Mouse (Mus musculus) heart, embryonic 14.5 days (tissue): ENCODE data around the gene Cmip. TPM values are rescaled to one million over a fixed set of nuclear protein-coding genes. Genes with fewer than 3 reads are reported as not detected.

Experiments used
- ATAC-seq: fragments of 200-750 bp; cut with Nextera tagmentation; 2 replicates; pipeline ENCODE4 v1.8.0; 2017; ENCODE audit warnings: low read depth, moderate TSS enrichment; ENCODE audit not compliant: insufficient number of reproducible peaks, insufficient read depth, low FRiP score
- H3K27ac ChIP-seq, 2 experiments: fragments of 200-500 bp in 1 of 2; fragments of 300-500 bp in 1 of 2; sonication (generic) in 1 of 2; replicated peaks in 1 of 2; 2 replicates each; pipeline ENCODE4 v1.5.1; 2012 to 2014; ENCODE audit warnings: low read depth in 2 of 2, low read length in 2 of 2, control low read depth in 1 of 2, mild to moderate bottlenecking in 1 of 2, mixed read lengths in 1 of 2; ENCODE audit not compliant: control insufficient read depth in 1 of 2, insufficient read depth in 1 of 2
- H3K27me3 ChIP-seq: fragments of 300-500 bp; sonication (generic); 2 replicates; pipeline ENCODE4 v1.6.1; 2014; ENCODE audit warnings: mild to moderate bottlenecking, low read length, control low read depth; ENCODE audit not compliant: control insufficient read depth, insufficient read depth
- H3K36me3 ChIP-seq: fragments of 300-500 bp; sonication (generic); 2 replicates; pipeline ENCODE4 v1.6.1; 2014; ENCODE audit warnings: mild to moderate bottlenecking, control low read depth, low read length, mixed read lengths; ENCODE audit not compliant: control insufficient read depth, insufficient read depth
- H3K4me1 ChIP-seq, 2 experiments: fragments of 200-500 bp in 1 of 2; fragments of 300-500 bp in 1 of 2; sonication (generic) in 1 of 2; 2 replicates each; pipeline ENCODE4 v1.6.1; 2012 to 2014; ENCODE audit warnings: low read length in 2 of 2, control low read depth in 1 of 2, mixed read lengths in 1 of 2; ENCODE audit not compliant: control insufficient read depth in 2 of 2, insufficient read depth in 2 of 2
- H3K4me2 ChIP-seq: fragments of 300-500 bp; sonication (generic); 2 replicates; pipeline ENCODE4 v1.6.1; 2014; ENCODE audit warnings: mild to moderate bottlenecking, low read length
- H3K4me3 ChIP-seq, 2 experiments: fragments of 200-500 bp in 1 of 2; fragments of 300-500 bp in 1 of 2; sonication (generic) in 1 of 2; 2 replicates each; pipeline ENCODE4 v1.5.1; 2012 to 2014; ENCODE audit warnings: low read length in 2 of 2, mild to moderate bottlenecking in 2 of 2, control low read depth in 1 of 2, low read depth in 1 of 2, moderate library complexity in 1 of 2; ENCODE audit not compliant: control insufficient read depth in 1 of 2, insufficient read depth in 1 of 2
- H3K9ac ChIP-seq: fragments of 300-500 bp; sonication (generic); 2 replicates; pipeline ENCODE4 v1.6.1; 2014; ENCODE audit warnings: mild to moderate bottlenecking, low read length
- H3K9me3 ChIP-seq: fragments of 300-500 bp; sonication (generic); 2 replicates; pipeline ENCODE4 v1.6.1; 2016; ENCODE audit warnings: low read length, control low read depth; ENCODE audit not compliant: control insufficient read depth
- WGBS: fragments of 180-500 bp; shearing (Covaris S2); extraction: QIAGEN DNeasy Blood & Tissue Kit; methylation state at CpG from one replicate; pipeline ENCODE4 v1.1.7; 2014; 5-methylcytosine and 5-hydroxymethylcytosine counted together
- polyA plus RNA-seq: library from polyadenylated mRNA; unstranded; fragments of >200 nt; fragmentation: Nextera tagmentation; extraction: Ambion mirVana; gene quantifications from 2 replicates; pipeline ENCODE4 v1.2.1, GENCODE M21; 2014

Gene Cmip
- polyA plus RNA-seq, 1 experiment from 2014 or later, result 13.3 TPM

DNA sequence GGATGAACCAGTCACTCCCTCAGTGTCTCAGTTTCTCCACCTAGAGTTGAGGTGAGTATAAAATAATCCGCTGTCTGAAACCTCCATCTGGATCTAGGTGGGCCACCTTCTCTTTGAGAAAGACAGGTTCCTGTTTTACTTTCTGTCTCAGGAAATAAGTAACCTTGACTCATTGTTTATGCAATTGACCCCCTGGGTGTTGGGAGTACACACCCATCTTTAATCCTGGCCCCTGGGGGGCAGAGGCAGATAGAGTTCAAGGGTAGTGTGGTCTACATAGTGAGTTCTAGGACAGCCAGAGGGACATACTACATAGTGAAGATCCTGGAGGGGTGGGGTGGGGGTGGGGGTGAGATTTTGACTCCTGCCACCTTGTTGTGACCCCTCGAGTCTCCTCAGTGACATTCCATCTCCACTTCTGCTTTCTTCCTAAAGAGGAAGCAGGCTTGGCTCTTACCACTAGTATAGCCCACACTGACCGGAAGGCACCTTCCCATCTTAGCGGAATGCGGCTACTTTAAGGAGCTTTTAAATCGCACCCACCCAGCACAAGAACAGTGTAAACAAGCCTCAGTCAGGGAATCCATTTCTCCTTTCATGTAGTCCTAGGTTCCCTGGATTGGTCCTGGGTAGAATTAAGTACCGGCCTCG lies 86.0 kb downstream of the Cmip start:
- no peaks in the 10 kb centered on the region for H3K27me3 ChIP-seq
- no peak overlapping the region for H3K4me2 ChIP-seq
- WGBS, result 59% methylated on average over 8 of the region's 8 CpGs
- no peak overlapping the region for H3K9ac ChIP-seq
- H3K27ac ChIP-seq, result no peak overlapping the region
- no peaks in the 10 kb centered on the region for H3K9me3 ChIP-seq
- no peak for ATAC-seq
- peaks cover 18 to 38% of the 10 kb centered on the region in 2 experiments; a peak in 3 of 4 replicates for H3K4me1 ChIP-seq
- H3K36me3 ChIP-seq, result no peaks in the 10 kb centered on the region
- no peak overlapping the region for H3K4me3 ChIP-seq

DNA sequence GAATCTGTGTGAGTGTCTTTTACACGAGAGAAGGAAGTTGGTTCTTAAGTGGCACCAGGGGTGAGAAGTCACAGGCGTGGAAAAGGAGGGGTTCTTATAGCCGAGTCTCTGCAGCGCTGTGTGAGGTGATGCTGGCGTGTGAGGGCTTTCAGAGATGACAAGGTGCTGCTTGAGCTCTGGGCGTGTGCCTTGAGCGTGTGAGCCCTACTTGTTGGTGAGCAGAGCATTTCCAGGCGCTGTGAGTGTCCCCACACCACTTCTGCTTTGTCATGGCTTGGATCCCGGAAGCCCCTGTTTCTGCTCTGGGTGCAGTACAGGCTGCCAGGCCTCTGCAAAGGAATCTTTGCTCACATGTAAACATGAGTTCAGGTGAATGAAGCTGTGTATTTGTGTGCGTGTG lies 86.6 kb downstream of the Cmip start:
- no peak overlapping the region for H3K4me2 ChIP-seq
- no peak overlapping the region for H3K9ac ChIP-seq
- 42% methylated on average over 10 of the region's 10 CpGs for WGBS
- no peaks in the 10 kb centered on the region for H3K9me3 ChIP-seq
- no peaks in the 10 kb centered on the region for H3K36me3 ChIP-seq
- H3K4me1 ChIP-seq, result peaks cover 18 to 38% of the 10 kb centered on the region in 2 experiments; a peak in 3 of 4 replicates
- ATAC-seq, result no peak; the same call in 1 of the 2 replicates
- H3K27me3 ChIP-seq, result no peaks in the 10 kb centered on the region
- H3K27ac ChIP-seq, result no peak overlapping the region; a peak in 1 of 4 replicates
- H3K4me3 ChIP-seq, result no peak overlapping the region

DNA sequence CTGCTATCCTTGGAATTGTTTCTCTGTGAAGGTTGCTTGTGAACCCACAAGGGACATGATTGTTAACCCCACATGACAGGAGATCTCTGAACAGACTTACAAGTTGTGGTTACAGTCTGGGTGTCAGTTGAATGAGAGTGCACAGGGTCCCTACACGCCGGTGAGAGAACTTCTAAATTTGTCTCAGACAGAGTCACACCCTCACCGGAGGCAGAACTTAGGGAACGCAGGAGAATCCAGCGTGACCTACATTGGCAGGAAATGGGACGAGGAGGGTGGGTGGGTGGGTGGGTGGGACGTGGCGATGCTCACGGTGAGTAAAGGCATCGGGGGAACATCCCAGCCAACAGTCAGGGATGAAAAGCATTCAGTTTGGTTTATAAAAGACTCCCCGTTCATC lies 88.0 kb downstream of the Cmip start:
- Histone ChIP-seq H3K9me3 (no peaks in the 10 kb centered on the region), H3K4me1 (peaks cover 12 to 26% of the 10 kb centered on the region in 2 experiments; a peak in 3 of 4 replicates)
- 54% methylated on average over 11 of the region's 11 CpGs for WGBS

DNA sequence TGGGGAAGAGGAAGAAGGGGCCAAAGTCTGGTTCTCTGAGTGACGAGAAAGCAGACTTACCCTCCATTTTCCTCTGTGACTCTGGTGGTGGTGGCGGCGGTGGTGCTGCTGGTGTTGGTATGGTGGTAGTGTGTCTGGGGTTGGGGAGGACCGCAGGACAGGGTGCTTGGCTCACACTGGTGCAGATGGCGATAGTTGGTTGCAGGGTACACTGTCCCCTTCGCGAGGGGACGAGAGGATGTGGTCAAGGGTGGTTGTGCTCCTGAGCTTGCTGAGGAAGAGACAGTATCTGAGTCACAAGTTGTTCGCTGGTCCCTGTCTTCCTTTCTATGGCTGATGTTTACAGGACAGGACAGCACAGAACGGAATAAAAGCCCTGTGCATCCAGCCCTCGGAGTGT lies 88.5 kb downstream of the Cmip start:
- H3K4me2 ChIP-seq, result no peak overlapping the region
- 90% methylated on average over 11 of the region's 11 CpGs for WGBS
- H3K4me3 ChIP-seq, result no peak overlapping the region

More for the DNA sequence above, 88.0 kb downstream of the Cmip start:
- no peak for ATAC-seq
- Histone ChIP-seq H3K4me3 (no peak overlapping the region), H3K4me2 (no peak overlapping the region), H3K27me3 (no peaks in the 10 kb centered on the region), H3K36me3 (no peaks in the 10 kb centered on the region), H3K9ac (no peak overlapping the region), H3K27ac (no peak overlapping the region)

DNA sequence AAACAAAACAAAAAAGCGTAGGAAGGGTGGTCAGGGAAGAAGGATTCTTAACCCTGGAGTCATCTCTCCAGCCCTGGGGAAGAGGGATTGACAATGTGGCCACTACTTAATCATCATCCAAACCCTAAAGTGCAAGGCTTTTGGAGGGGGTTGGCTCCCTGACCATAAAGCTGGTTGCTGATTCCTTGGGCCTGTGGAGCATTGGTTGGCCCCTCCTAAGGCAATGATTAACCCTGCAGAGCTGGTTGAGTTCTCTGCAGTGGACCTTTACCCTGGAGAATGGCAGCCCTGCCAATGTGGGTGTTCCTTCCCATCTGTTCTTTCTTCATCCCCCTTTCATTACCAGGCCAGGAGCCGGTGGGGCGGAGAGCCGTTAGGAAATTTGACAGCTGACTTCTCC lies 90.7 kb downstream of the Cmip start:
- H3K27me3 ChIP-seq, result no peaks in the 10 kb centered on the region
- no peak for ATAC-seq
- H3K36me3 ChIP-seq, result no peaks in the 10 kb centered on the region
- H3K4me3 ChIP-seq, result no peak overlapping the region
- no peaks in the 10 kb centered on the region for H3K9me3 ChIP-seq
- no peak overlapping the region for H3K4me2 ChIP-seq
- no peak overlapping the region for H3K9ac ChIP-seq
- WGBS, result 84% methylated on average over 4 of the region's 4 CpGs
- H3K4me1 ChIP-seq, result peaks cover 15 to 20% of the 10 kb centered on the region in 2 experiments
- no peak overlapping the region for H3K27ac ChIP-seq

More for the DNA sequence above, 88.5 kb downstream of the Cmip start:
- H3K9ac ChIP-seq, result no peak overlapping the region
- H3K9me3 ChIP-seq, result no peaks in the 10 kb centered on the region
- H3K36me3 ChIP-seq, result no peaks in the 10 kb centered on the region
- no peak for ATAC-seq
- H3K4me1 ChIP-seq, result peaks cover 11 to 22% of the 10 kb centered on the region in 2 experiments; a peak in 3 of 4 replicates
- H3K27ac ChIP-seq, result no peak overlapping the region
- H3K27me3 ChIP-seq, result no peaks in the 10 kb centered on the region

DNA sequence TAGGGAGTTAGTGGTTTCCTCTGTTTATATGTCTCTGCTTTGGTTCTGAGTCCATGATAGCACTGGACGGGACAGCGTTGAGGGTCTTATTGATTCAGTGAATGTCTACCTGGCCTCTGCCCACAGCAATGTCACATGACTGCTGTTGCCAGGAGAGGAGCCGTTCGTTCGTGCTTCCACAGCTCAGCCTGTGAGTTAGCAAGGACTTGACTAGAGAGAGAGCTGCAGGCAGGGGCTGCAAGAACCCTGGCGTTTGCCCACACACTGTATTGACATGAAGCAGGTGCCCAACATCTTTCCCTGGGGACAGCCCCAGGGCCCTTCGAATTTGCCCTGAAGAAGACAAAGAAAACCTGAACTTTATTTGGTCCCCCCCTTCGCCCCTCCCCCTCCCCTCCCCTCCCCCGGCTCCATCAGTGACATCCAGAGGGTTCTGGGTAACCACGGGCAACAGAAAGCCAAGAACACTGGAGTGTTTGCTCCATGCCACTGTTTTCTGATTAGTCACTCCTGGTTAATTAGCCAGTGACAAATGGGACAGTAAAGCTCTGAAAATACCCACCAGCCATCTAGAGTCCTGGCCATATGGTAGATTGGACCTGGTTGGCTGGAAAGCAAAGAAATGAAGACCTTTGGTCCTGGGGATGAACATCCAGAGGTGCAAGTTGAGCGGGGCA lies 92.0 kb downstream of the Cmip start:
- Histone ChIP-seq H3K4me2 (no peak overlapping the region), H3K36me3 (no peaks in the 10 kb centered on the region), H3K27me3 (no peaks in the 10 kb centered on the region), H3K4me3 (no peak overlapping the region), H3K9ac (no peak overlapping the region), H3K27ac (no peak overlapping the region), H3K4me1 (peaks cover 10 to 12% of the 10 kb centered on the region in 2 experiments), H3K9me3 (no peaks in the 10 kb centered on the region)
- 69% methylated on average over 11 of the region's 11 CpGs for WGBS
- ATAC-seq, result no peak

DNA sequence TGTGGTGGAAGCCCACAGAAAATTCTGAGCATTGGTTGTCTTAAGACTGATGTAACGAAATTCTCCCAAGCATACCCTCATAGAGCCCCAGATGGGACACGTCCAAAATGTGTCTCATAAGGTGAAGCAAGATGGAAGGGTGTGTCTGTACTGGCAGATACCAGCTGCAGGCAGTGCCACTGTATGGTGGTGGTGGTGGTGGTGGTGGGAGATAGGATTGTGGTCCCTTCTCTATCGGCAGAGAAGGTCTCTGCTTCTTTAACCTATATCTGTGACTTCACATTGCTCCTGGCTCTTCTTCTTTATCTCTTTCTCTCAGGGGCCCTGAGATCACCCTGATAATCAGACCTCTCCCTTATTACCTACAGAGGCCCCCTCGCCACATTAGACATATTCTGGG lies 92.7 kb downstream of the Cmip start:
- H3K36me3 ChIP-seq, result no peaks in the 10 kb centered on the region
- no peak overlapping the region for H3K9ac ChIP-seq
- no peak for ATAC-seq
- WGBS, result 91% methylated on average over 4 of the region's 4 CpGs
- H3K4me2 ChIP-seq, result no peak overlapping the region
- no peak overlapping the region for H3K27ac ChIP-seq
- H3K4me1 ChIP-seq, result peaks cover 4 to 8% of the 10 kb centered on the region in 2 experiments
- no peaks in the 10 kb centered on the region for H3K9me3 ChIP-seq
- H3K4me3 ChIP-seq, result no peak overlapping the region
- no peaks in the 10 kb centered on the region for H3K27me3 ChIP-seq
